Mouse (Mus musculus): ENCODE results near the gene Gm21627. TPM values are rescaled to one million over a fixed set of nuclear protein-coding genes. Genes with fewer than 3 reads are reported as not detected.

The Gm21627 gene
- not detected for polyA plus RNA-seq (2014; fragmentation: Illumina TruSeq; extraction: RNeasy Lipid Tissue Mini Kit (QIAGEN cat#74804); ENCODE audit: low read depth, low replicate concordance)

DNA sequence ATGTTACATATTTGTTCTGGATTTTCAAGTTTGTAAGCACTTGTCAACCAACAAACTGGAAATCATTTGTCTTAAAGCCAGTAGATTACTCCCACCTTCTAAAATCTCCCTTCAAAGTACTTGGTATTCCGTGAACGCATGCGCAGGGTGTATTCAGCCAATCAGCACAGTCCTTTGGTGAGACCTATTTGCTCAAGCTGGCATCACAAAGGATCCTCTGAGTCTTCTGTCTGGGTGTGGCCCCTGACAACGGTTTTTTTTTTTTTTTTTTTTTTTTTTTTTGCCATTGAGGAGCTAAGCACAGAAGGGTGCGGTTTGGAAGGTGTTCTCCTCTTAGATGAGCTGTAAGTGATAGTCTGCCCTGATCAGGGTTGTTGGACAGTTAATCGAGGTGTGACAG, at the start of gene Gm21627:
Gene Gm21627 (plus strand): TSS at position 301 of the 400 bp plus-strand sequence.

